Mouse (Mus musculus): ENCODE results near the gene Fbl. TPM values are rescaled to one million over a fixed set of nuclear protein-coding genes. Genes with fewer than 3 reads are reported as not detected.
A peak's percentile ranks its signal among the peaks of the same experiment; 100 is the strongest.
"Not testable (repeated sequence)": the region's sequence is repeated elsewhere in the genome, so short reads cannot be mapped to it uniquely, and the experiment has no call there.

Gene Fbl
- polyA plus RNA-seq (2015; fragmentation: Nextera tagmentation; extraction: Ambion mirVana), result 81.3 and 86.7 TPM in 2 replicates

- peak; percentile 76 for ATAC-seq (ENCODE audit: extremely low read depth, insufficient number of reproducible peaks, low FRiP score, low TSS enrichment)
- under 1% methylated on average over 76 of the region's 80 CpGs for WGBS
- Histone ChIP-seq H3K4me1 (peaks cover 30% of the 10 kb centered on the region), H3K9ac (peak within 1 kb of the TSS; percentile 92), H3K27ac (replicated peaks) (peak within 1 kb of the TSS; percentile 88), H3K36me3 (peaks cover 2% of the 10 kb centered on the region), H3K4me2 (peak within 1 kb of the TSS; percentile 96), H3K4me3 (peak within 1 kb of the TSS; percentile 92), H3K9me3 (peaks cover 6% of the 10 kb centered on the region; the same call in 1 of the 2 replicates), H3K27me3 (replicated peaks) (no peaks in the 10 kb centered on the region)
Measured at GRCm38 (mm10) chr7:28169489-28170422, at the start of gene Fbl. Fbl (plus strand) TSS chr7:28169710.

DNA sequence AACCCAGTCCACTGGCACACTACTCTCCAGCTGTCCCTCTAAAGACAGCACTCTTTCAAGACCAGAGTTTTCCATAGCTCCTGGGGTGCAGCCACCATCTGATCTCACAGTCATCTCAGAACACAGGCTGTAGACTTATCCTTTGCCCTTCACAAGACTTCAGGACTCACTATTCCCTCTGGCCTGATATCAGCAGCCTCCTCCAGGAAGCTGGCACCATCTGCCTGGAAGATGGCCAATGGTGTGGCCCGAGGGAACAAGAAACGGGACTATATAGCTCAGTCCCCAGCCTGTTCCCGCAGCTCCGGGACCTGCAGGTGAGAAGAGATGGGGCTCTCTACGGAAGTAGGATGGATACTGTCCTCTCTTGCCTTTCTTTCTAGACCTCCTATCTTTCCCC is 40.3 kb upstream of the Fbl start, which contains the start of gene 9530053A07Rik:
Gene 9530053A07Rik, plus strand, starts transcription at position 301 of the 400 bp plus-strand sequence.
- ATAC-seq (ENCODE audit: extremely low read depth, insufficient number of reproducible peaks, low FRiP score, low TSS enrichment), result no peak
- Histone ChIP-seq H3K27ac (replicated peaks) (no peak within 1 kb of the TSS), H3K4me3 (no peak within 1 kb of the TSS), H3K27me3 (replicated peaks) (0 out of 2 replicates have a peak, but pooled peaks cover 4% of the 10 kb centered on the region), H3K4me1 (no peaks in the 10 kb centered on the region), H3K36me3 (no peaks in the 10 kb centered on the region), H3K9ac (no peak within 1 kb of the TSS), H3K4me2 (no peak within 1 kb of the TSS), H3K9me3 (no peaks in the 10 kb centered on the region)
- 67% methylated on average over 5 of the region's 5 CpGs for WGBS

DNA sequence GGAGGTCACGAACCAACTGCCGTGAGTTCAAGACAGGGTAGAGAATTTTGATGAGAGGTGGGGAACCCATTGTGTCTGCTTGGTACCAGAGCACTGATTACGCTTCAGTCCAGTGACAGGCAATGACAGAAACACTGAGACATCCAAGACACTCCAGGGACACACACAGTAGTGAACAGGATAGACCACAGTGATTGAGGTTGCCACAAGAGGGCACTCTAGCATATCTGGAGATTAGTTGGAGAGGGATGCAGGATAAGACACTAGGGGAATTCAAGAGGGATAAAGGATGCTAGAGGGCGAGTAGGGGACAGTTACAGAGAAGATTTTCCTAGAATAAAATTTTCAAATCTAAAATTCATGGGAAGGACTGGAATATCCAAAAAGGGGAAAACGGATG is 31.9 kb upstream of the Fbl start:
- Histone ChIP-seq H3K9ac (no peak overlapping the region), H3K4me2 (no peak overlapping the region), H3K27ac (replicated peaks) (no peak overlapping the region), H3K27me3 (replicated peaks) (no peaks in the 10 kb centered on the region; the same call in 1 of the 2 replicates), H3K4me3 (no peak overlapping the region), H3K9me3 (no peaks in the 10 kb centered on the region), H3K4me1 (no peaks in the 10 kb centered on the region), H3K36me3 (no peaks in the 10 kb centered on the region)
- ATAC-seq (ENCODE audit: extremely low read depth, insufficient number of reproducible peaks, low FRiP score, low TSS enrichment), result no peak
- 58% methylated on average over 5 of the region's 5 CpGs for WGBS

DNA sequence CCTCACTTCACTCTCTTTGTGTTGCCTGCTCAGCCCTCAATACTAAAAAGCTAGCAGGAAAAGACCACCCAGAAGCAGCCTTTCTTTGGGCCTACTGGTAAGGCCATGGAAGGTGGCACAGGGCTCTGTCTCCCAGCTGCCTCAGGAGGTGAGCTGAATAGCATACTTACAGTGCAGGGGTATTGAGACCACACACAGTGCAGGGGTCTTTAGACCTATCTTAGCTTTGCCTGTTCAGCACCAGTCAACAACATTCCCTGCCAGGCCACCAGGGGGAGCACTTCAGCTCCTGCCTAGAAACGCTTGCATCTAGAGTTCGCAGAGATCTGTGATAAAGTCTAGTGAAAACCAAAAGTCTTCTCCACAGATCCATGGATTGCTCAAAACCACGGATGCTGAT is 21.2 kb upstream of the Fbl start:
- Histone ChIP-seq H3K4me1 (no peaks in the 10 kb centered on the region), H3K36me3 (no peaks in the 10 kb centered on the region), H3K4me2 (no peak overlapping the region), H3K27me3 (replicated peaks) (peaks cover 44% of the 10 kb centered on the region), H3K9me3 (no peaks in the 10 kb centered on the region), H3K9ac (no peak overlapping the region), H3K27ac (replicated peaks) (no peak overlapping the region), H3K4me3 (no peak overlapping the region)
- 22% methylated on average over 3 of the region's 3 CpGs for WGBS
- no peak for ATAC-seq (ENCODE audit: extremely low read depth, insufficient number of reproducible peaks, low FRiP score, low TSS enrichment)

DNA sequence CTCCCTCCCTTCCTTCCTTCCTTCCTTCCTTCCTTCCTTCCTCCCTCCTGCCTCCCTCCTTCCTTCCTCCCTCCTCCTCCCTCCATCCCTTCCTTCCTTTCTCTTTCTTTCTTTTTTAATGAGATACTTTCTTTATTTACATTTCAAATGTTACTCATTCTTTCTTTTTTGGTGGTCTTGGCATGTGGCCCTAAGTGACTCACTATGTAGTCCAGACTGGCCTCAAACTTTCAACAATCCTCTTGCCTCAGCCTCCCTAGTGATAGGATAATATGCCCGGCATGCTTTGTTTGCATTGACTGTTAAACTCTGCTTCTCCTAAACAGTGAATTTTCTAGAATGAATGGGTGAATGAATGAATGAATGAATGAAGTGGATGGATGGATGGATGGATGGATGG is 19.7 kb upstream of the Fbl start:
- ATAC-seq (ENCODE audit: extremely low read depth, insufficient number of reproducible peaks, low FRiP score, low TSS enrichment), result no peak

DNA sequence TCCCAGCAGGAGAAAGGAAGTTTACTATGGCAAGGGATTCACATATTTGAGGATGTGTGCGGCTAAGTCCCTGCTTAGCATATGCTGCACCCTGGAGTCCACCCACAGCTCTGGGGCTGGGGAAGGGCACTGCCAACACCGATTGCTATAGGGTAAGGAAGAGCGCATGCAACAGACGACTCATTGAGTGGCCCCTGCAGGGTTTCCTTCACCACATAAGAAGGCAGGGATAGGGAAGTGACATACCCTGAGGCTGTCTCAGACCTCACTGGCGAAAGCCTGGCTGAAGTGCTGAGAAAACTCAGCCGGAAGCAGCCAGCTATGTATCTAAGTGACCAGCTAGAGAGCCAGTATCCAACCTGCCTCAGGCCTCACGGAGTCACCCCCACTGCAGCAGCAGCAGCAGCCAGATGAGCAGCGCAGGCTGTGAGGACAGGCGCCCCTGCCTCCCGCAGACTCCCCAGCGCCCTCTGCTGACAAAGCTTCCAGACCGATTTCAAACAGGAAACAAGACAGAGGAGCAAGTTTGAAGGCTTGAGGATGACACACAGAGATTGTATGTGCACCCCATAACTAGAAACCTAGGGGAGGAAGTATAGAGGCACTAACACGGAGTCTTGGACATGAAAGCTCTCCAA is 17.8 kb upstream of the Fbl start:
- Histone ChIP-seq H3K4me3 (no peak overlapping the region), H3K36me3 (no peaks in the 10 kb centered on the region), H3K4me2 (no peak overlapping the region), H3K9me3 (no peaks in the 10 kb centered on the region), H3K27me3 (replicated peaks) (peaks cover 44% of the 10 kb centered on the region), H3K27ac (replicated peaks) (no peak overlapping the region), H3K4me1 (no peaks in the 10 kb centered on the region), H3K9ac (peak overlapping the region; percentile 54)
- ATAC-seq (ENCODE audit: extremely low read depth, insufficient number of reproducible peaks, low FRiP score, low TSS enrichment), result no peak
- WGBS, result 14% methylated on average over 13 of the region's 13 CpGs

More for the DNA sequence above, 19.7 kb upstream of the Fbl start:
- H3K27me3 ChIP-seq (replicated peaks), result peaks cover 47% of the 10 kb centered on the region
- H3K36me3 ChIP-seq, result no peaks in the 10 kb centered on the region
- H3K27ac ChIP-seq (replicated peaks), result no peak overlapping the region
- H3K4me2 ChIP-seq, result no peak overlapping the region
- no peak overlapping the region for H3K4me3 ChIP-seq
- WGBS, result 79% methylated on average over 1 of the region's 1 CpGs
- no peaks in the 10 kb centered on the region for H3K9me3 ChIP-seq
- H3K9ac ChIP-seq, result no peak overlapping the region
- no peaks in the 10 kb centered on the region for H3K4me1 ChIP-seq

GRCm38 (mm10) chr7:28153595-28153994 is 15.9 kb upstream of the Fbl start:
- not testable (repeated sequence) for H3K9ac ChIP-seq; ATAC-seq (ENCODE audit: extremely low read depth, insufficient number of reproducible peaks, low FRiP score, low TSS enrichment); H3K36me3 ChIP-seq; H3K27ac ChIP-seq (replicated peaks); H3K4me3 ChIP-seq; H3K4me2 ChIP-seq; H3K4me1 ChIP-seq; H3K9me3 ChIP-seq
- H3K27me3 ChIP-seq (replicated peaks), result peaks cover 32% of the 10 kb centered on the region
- 30% methylated on average over 5 of the region's 5 CpGs for WGBS

DNA sequence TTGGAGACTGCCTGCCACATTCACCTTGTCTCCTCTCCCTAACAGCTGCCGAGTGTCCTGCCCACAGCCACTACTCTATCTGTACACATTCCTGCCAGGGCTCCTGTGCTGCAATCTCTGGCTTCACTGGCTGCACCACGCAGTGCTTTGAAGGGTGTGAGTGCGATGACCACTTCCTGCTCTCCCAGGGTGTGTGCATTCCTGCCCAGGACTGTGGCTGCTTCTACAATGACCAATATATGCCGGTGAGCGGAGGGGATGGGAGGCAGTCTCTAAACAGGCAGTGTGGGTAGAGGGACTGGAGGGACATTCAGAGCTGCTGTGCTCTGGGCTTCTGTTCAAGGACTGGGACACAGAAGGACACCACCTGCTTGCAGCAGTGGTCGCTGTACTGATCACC is 10.2 kb upstream of the Fbl start:
- no peak for ATAC-seq (ENCODE audit: extremely low read depth, insufficient number of reproducible peaks, low FRiP score, low TSS enrichment)
- Histone ChIP-seq H3K4me1 (no peaks in the 10 kb centered on the region), H3K36me3 (no peaks in the 10 kb centered on the region), H3K9me3 (no peaks in the 10 kb centered on the region), H3K27me3 (replicated peaks) (peaks cover 2% of the 10 kb centered on the region), H3K4me3 (no peak overlapping the region), H3K4me2 (no peak overlapping the region), H3K9ac (0 out of 2 replicates have a peak overlapping the region, but pooled peaks have one; percentile 6), H3K27ac (replicated peaks) (no peak overlapping the region)
- 26% methylated on average over 6 of the region's 6 CpGs for WGBS

DNA sequence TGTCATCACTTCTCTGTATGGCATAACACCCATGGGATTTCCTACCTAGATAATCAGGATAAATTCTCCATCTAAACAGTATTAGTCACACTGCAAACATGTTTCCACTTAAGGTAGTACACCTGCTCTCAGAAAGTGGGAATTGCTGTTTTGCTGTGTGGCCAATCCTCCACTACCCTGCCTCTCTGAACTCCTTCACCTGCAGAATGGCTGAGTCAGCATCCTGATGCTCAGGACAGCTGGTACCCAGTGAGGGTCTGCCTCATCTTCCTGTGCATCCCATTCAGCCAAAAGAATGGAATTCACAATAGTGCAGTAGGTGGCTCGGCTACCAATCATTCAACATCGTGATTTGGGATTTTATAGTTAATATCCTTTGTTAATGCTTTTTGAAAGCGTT is 9.6 kb upstream of the Fbl start:
- Histone ChIP-seq H3K4me3 (no peak overlapping the region), H3K27me3 (replicated peaks) (no peaks in the 10 kb centered on the region; the same call in none of the 2 replicates), H3K36me3 (no peaks in the 10 kb centered on the region), H3K4me1 (no peaks in the 10 kb centered on the region), H3K9me3 (no peaks in the 10 kb centered on the region), H3K27ac (replicated peaks) (no peak overlapping the region), H3K4me2 (no peak overlapping the region), H3K9ac (0 out of 2 replicates have a peak overlapping the region, but pooled peaks have one; percentile 6)
- no peak for ATAC-seq (ENCODE audit: extremely low read depth, insufficient number of reproducible peaks, low FRiP score, low TSS enrichment)
- 70% methylated on average over 3 of the region's 3 CpGs for WGBS

DNA sequence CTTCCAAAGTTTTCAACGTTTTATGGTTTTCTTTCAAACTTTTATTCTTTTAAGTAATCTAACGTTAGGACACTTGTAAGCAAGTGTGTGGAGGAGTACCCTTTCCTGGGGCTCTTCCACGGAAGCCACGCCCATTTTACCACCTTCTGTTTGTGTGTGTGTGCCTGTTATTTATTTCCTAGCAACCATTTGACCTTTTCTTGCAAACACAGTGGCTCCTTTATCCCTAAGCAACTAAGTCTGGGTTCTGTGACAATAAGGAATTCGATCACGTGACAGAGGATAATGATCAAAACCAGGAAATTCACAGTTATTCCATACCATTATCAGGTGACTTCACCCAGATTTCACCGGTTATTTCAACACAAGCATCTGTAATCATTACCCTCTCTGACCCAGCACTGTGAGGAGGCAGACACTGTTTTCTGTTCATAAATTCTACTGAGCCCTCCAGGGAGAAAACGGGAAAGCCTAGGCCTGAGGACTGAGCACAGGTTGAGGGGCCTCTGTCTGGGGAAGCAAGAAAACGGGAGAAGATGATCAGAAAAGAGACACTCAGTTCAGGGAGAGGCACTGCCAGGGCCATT is 8.3 kb upstream of the Fbl start:
- Histone ChIP-seq H3K4me3 (no peak overlapping the region), H3K9me3 (peaks cover 6% of the 10 kb centered on the region; the same call in 1 of the 2 replicates), H3K27me3 (replicated peaks) (no peaks in the 10 kb centered on the region; the same call in 1 of the 2 replicates), H3K9ac (no peak overlapping the region), H3K4me1 (no peaks in the 10 kb centered on the region), H3K4me2 (no peak overlapping the region), H3K36me3 (no peaks in the 10 kb centered on the region), H3K27ac (replicated peaks) (no peak overlapping the region)
- no peak for ATAC-seq (ENCODE audit: extremely low read depth, insufficient number of reproducible peaks, low FRiP score, low TSS enrichment)
- WGBS, result 51% methylated on average over 9 of the region's 9 CpGs

GRCm38 (mm10) chr7:28165406-28165805 is 4.1 kb upstream of the Fbl start:
- no peak overlapping the region for H3K9ac ChIP-seq
- no peak for ATAC-seq (ENCODE audit: extremely low read depth, insufficient number of reproducible peaks, low FRiP score, low TSS enrichment)
- peaks cover 6% of the 10 kb centered on the region; the same call in 1 of the 2 replicates for H3K9me3 ChIP-seq
- H3K27ac ChIP-seq (replicated peaks), result no peak overlapping the region
- WGBS, result 71% methylated on average over 6 of the region's 6 CpGs
- H3K36me3 ChIP-seq, result no peaks in the 10 kb centered on the region
- H3K4me2 ChIP-seq, result no peak overlapping the region
- H3K27me3 ChIP-seq (replicated peaks), result no peaks in the 10 kb centered on the region; the same call in 1 of the 2 replicates
- no peak overlapping the region for H3K4me3 ChIP-seq
- H3K4me1 ChIP-seq, result peaks cover 12% of the 10 kb centered on the region

Measured in heart, embryonic 13.5 days (tissue).